Mouse (Mus musculus): ENCODE results near the gene Ndufb8. TPM values are rescaled to one million over a fixed set of nuclear protein-coding genes. Genes with fewer than 3 reads are reported as not detected.
A peak's percentile ranks its signal among the peaks of the same experiment; 100 is the strongest.

Ndufb8 gene
- polyA plus RNA-seq, 1 experiment from 2014 or later = 424 TPM

DNA sequence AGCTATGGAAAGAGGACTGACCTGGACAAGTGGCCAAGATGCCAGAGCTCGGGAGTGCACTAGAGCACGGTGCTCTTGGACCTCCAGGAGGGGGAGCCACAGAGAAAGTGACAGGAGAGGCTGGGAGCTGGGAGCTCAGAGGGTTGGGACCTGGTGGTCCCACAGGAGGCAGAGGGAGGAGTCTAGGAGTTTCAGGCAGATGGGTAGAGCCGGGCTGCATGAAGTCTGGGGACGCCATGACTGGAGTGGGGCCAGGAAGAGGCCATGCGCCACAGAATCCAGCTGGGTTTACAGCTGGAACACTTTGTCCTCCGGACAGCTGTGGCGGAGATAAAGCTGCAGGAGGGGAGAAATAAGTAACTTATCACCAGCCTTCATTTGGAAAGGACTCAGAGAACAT is 36.1 kb downstream of the Ndufb8 start:
- peak; percentile 77 for DNase-seq (ENCODE audit: low spot score)
- Histone ChIP-seq H3K27ac (ENCODE audit: low read depth, low read length) (no peak overlapping the region), H3K9ac (ENCODE audit: low read length) (no peak overlapping the region), H3K4me1 (replicated peaks; ENCODE audit: control insufficient read depth, insufficient read depth, low read length) (peaks cover 15% of the 10 kb centered on the region; the same call in 1 of the 2 replicates), H3K9me3 (ENCODE audit: control insufficient read depth, low read length) (no peaks in the 10 kb centered on the region), H3K27me3 (ENCODE audit: control insufficient read depth, insufficient read depth, low read length) (peaks cover 64% of the 10 kb centered on the region), H3K36me3 (ENCODE audit: control insufficient read depth, insufficient read depth, low read length) (no peaks in the 10 kb centered on the region), H3K4me3 (ENCODE audit: low read depth, low read length) (no peak overlapping the region), H3K4me2 (ENCODE audit: low read depth, low read length, severe bottlenecking) (no peak overlapping the region)
- no peak for ATAC-seq (replicated peaks; ENCODE audit: low FRiP score)
- 29% methylated on average over 7 of the region's 7 CpGs for WGBS

DNA sequence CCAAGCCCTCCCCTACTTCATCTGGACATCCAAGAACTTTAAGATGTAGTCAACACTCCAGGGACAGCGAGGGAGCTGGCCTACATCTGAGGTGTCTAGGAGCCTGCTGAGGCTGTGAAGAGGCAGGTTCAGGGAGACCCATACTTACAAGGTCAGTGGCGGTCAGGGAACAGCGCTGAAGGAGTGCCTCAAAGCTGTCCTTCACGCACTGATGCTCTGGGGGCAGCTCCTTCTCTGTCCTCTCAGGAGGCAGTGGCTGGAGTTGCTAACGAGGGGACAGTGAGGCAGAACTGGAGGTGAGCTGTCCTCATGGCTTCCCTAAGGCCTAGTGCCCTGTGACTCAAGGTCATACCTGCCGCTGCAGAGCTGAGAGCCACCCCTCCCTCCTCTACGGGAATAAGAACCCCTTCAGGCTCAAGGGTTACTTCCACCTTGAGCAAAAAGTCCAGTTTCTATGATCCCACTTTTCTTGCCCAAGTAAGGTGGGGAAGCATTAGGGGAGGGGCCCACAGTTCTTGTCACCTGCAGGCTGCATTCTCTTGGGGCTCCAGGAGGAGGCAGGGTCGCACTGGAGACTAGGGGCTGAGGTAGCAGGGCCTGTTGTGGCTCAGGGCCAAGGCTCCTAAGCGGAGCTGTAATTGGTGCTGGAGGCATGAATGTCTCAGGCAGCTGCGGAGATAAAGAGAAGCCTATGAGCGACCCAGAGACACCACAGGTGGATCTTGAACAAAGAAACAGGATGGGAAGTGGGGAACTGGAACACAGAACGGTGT is 37.1 kb downstream of the Ndufb8 start:
- H3K36me3 ChIP-seq (ENCODE audit: control insufficient read depth, insufficient read depth, low read length) = no peaks in the 10 kb centered on the region
- no peaks in the 10 kb centered on the region for H3K9me3 ChIP-seq (ENCODE audit: control insufficient read depth, low read length)
- no peak for ATAC-seq (replicated peaks; ENCODE audit: low FRiP score)
- no peak overlapping the region for H3K9ac ChIP-seq (ENCODE audit: low read length)
- WGBS = 47% methylated on average over 12 of the region's 12 CpGs
- DNase-seq (ENCODE audit: low spot score) = peak; percentile 74
- no peak overlapping the region for H3K4me3 ChIP-seq (ENCODE audit: low read depth, low read length)
- H3K4me2 ChIP-seq (ENCODE audit: low read depth, low read length, severe bottlenecking) = no peak overlapping the region
- peaks cover 24% of the 10 kb centered on the region for H3K4me1 ChIP-seq (replicated peaks; ENCODE audit: control insufficient read depth, insufficient read depth, low read length)
- H3K27ac ChIP-seq (ENCODE audit: low read depth, low read length) = peak overlapping the region; percentile 47; the same call in 1 of the 2 replicates
- peaks cover 70% of the 10 kb centered on the region for H3K27me3 ChIP-seq (ENCODE audit: control insufficient read depth, insufficient read depth, low read length)

DNA sequence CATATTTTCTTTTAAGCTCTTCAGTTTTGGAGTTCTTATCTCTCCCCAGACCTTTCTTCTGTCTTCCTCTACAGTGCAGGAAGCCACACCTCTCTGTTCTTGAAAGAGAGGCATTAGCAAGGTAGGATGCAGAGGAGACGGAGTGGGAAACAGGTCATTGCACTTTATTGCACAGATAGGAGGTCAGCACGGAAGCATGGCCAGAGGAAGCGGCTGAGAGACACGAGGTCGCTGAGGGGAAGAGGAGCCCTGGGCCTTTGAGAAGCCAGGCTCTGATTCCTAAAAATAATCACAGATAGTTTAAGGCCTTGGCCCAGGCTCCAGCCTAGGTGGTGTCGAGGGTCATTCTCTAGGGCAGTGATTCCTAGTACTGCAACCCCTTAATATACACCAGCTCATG is 39.5 kb downstream of the Ndufb8 start:
- Histone ChIP-seq H3K9ac (ENCODE audit: low read length) (no peak overlapping the region), H3K4me2 (ENCODE audit: low read depth, low read length, severe bottlenecking) (no peak overlapping the region), H3K27ac (ENCODE audit: low read depth, low read length) (peak overlapping the region; percentile 82), H3K4me1 (replicated peaks; ENCODE audit: control insufficient read depth, insufficient read depth, low read length) (peaks cover 29% of the 10 kb centered on the region), H3K4me3 (ENCODE audit: low read depth, low read length) (no peak overlapping the region), H3K27me3 (ENCODE audit: control insufficient read depth, insufficient read depth, low read length) (peaks cover 80% of the 10 kb centered on the region), H3K36me3 (ENCODE audit: control insufficient read depth, insufficient read depth, low read length) (no peaks in the 10 kb centered on the region), H3K9me3 (ENCODE audit: control insufficient read depth, low read length) (no peaks in the 10 kb centered on the region)
- WGBS = 18% methylated on average over 6 of the region's 6 CpGs
- DNase-seq (ENCODE audit: low spot score) (no peak), ATAC-seq (replicated peaks; ENCODE audit: low FRiP score) (no peak)

DNA sequence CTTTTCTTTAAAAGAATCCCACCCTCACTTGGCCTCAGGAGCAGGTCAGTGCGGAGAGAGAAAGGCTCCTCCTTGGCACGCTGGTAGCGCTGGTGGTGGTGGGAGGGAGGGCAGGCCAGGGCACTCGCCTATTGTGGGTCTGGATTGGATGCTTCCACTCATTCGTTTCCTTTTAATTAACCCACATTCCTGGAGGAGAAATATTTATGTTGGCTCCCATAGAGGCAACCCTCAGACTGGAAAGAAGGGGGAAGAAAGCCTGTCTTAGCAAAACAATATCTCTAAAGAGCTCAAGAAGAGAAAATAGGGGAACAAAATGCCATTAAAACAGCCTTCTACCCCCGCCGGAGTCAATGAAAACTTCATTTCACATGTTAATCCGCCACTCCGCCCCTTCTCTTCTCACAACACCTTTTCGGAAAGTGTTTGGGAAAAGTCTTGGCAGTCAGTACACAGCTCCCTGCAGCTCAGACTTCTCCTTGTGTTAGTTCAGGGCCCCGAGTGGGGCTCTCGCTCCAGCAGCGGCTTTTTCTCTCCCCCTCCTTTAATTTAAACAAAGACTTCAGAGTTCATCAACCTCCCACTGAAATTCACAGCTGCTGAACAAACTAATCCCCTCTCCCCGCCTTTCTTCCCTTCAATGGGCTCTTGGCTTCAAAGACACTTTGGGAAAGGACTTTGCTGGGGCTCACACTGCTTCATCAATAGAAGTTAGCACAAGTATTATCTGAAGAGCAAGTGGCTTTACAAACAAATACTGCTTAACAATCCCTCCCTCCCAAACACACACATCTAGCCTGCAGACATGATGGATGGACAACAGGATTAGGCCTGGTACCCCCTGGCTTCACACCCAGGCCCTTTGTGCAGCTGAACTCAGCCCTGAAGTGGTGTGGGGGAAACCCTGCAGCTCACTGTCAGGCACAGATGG is 40.5 kb downstream of the Ndufb8 start:
- no peaks in the 10 kb centered on the region for H3K9me3 ChIP-seq (ENCODE audit: control insufficient read depth, low read length)
- H3K9ac ChIP-seq (ENCODE audit: low read length) = peak overlapping the region; percentile 10; the same call in 1 of the 2 replicates
- peak; percentile 86 for DNase-seq (ENCODE audit: low spot score)
- H3K4me1 ChIP-seq (replicated peaks; ENCODE audit: control insufficient read depth, insufficient read depth, low read length) = peaks cover 32% of the 10 kb centered on the region
- peak overlapping the region; percentile 82 for H3K27ac ChIP-seq (ENCODE audit: low read depth, low read length)
- WGBS = 1% methylated on average over 14 of the region's 14 CpGs
- H3K27me3 ChIP-seq (ENCODE audit: control insufficient read depth, insufficient read depth, low read length) = peaks cover 83% of the 10 kb centered on the region
- peak; percentile 81 for ATAC-seq (replicated peaks; ENCODE audit: low FRiP score)
- H3K4me2 ChIP-seq (ENCODE audit: low read depth, low read length, severe bottlenecking) = peak overlapping the region; percentile 71; the same call in 1 of the 2 replicates
- H3K36me3 ChIP-seq (ENCODE audit: control insufficient read depth, insufficient read depth, low read length) = no peaks in the 10 kb centered on the region
- H3K4me3 ChIP-seq (ENCODE audit: low read depth, low read length) = no peak overlapping the region

DNA sequence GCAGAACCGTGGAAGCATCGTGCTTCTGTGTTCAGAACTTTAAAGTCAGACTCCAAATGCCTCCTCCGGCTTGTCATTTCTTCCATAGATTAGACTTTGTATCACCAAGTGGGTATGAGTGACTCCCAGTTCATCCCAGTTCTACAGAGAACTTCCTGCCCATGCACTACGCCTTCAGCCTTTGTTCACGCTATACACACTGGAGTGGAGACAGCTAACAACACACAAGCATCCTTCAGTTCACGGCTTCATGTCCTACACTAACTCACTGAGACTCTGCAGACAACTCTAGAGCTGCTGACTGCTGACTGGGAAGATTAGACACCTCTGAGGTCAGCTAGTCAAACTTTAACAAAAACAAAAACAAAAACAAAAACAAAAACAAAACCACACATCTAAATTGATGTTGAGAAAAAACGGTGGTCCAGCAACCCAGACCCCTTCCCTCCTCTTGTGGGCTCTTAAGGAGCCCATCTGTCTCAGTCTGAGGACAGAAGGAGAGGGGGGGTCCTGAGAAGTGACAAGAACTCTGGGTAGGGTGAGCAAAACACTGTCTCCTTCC is 41.2 kb downstream of the Ndufb8 start:
- Histone ChIP-seq H3K27ac (ENCODE audit: low read depth, low read length) (peak overlapping the region; percentile 78), H3K4me2 (ENCODE audit: low read depth, low read length, severe bottlenecking) (peak overlapping the region; percentile 71), H3K9me3 (ENCODE audit: control insufficient read depth, low read length) (no peaks in the 10 kb centered on the region), H3K9ac (ENCODE audit: low read length) (peak overlapping the region; percentile 10), H3K27me3 (ENCODE audit: control insufficient read depth, insufficient read depth, low read length) (peaks cover 83% of the 10 kb centered on the region), H3K4me1 (replicated peaks; ENCODE audit: control insufficient read depth, insufficient read depth, low read length) (peaks cover 29% of the 10 kb centered on the region), H3K36me3 (ENCODE audit: control insufficient read depth, insufficient read depth, low read length) (no peaks in the 10 kb centered on the region), H3K4me3 (ENCODE audit: low read depth, low read length) (no peak overlapping the region)
- ATAC-seq (replicated peaks; ENCODE audit: low FRiP score) (no peak), DNase-seq (ENCODE audit: low spot score) (no peak)
- WGBS = 5% methylated on average over 7 of the region's 7 CpGs

DNA sequence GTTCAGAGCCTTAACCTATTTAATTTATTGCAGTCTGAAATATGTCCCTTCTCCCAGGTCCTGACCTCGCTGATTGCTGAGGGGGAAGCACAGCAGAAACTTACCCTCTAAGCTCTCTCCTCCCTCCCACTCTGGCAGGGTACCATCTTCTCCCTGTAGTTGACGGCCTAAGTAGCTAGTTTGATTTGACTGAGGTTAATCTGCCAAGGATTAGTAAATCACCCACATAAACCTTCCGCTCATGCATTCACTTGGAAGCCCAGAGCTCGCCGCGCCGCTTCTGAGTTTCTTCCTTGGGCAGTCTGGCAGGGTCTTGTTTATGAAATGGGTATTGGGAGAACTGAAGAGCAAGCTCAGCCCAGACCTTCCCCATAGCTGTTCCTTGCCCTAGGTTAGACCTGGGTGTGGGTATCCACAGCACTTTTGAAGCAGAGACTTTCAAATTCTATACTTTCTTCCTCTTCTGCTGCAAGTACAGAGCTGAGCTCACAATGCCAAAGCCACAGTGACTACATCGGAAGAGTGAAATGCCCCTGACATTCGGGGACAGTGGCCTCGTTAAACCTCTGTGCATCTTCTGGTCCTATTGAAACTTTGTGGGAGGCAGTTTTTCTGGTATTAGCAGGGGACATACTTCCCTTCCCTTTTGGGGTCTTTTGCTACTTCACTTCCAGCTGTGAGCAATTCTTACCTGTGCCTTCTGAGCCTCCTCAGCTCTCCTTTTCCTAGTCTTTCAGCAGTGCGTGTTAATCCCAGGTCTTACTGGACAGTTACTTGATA is 42.0 kb downstream of the Ndufb8 start:
- no peak overlapping the region; the same call in 1 of the 2 replicates for H3K4me3 ChIP-seq (ENCODE audit: low read depth, low read length)
- peak; percentile 70 for DNase-seq (ENCODE audit: low spot score)
- 4% methylated on average over 11 of the region's 11 CpGs for WGBS
- peaks cover 27% of the 10 kb centered on the region for H3K4me1 ChIP-seq (replicated peaks; ENCODE audit: control insufficient read depth, insufficient read depth, low read length)
- H3K27me3 ChIP-seq (ENCODE audit: control insufficient read depth, insufficient read depth, low read length) = peaks cover 83% of the 10 kb centered on the region
- H3K9me3 ChIP-seq (ENCODE audit: control insufficient read depth, low read length) = no peaks in the 10 kb centered on the region
- H3K4me2 ChIP-seq (ENCODE audit: low read depth, low read length, severe bottlenecking) = peak overlapping the region; percentile 71; the same call in 1 of the 2 replicates
- no peak for ATAC-seq (replicated peaks; ENCODE audit: low FRiP score)
- H3K36me3 ChIP-seq (ENCODE audit: control insufficient read depth, insufficient read depth, low read length) = no peaks in the 10 kb centered on the region
- H3K9ac ChIP-seq (ENCODE audit: low read length) = peak overlapping the region; percentile 58
- peak overlapping the region; percentile 78 for H3K27ac ChIP-seq (ENCODE audit: low read depth, low read length)

- peak overlapping the region; percentile 68 for H3K27ac ChIP-seq (ENCODE audit: low read depth, low read length)
- 20% methylated on average over 5 of the region's 5 CpGs for WGBS
Observed at GRCm38 (mm10) chr19:44512601-44513000, 42.6 kb downstream of the Ndufb8 start.

More at GRCm38 (mm10) chr19:44512601-44513000, 42.6 kb downstream of the Ndufb8 start:
- Histone ChIP-seq H3K27me3 (ENCODE audit: control insufficient read depth, insufficient read depth, low read length) (peaks cover 81% of the 10 kb centered on the region), H3K4me2 (ENCODE audit: low read depth, low read length, severe bottlenecking) (peak overlapping the region; percentile 71; the same call in 1 of the 2 replicates), H3K9me3 (ENCODE audit: control insufficient read depth, low read length) (no peaks in the 10 kb centered on the region), H3K4me1 (replicated peaks; ENCODE audit: control insufficient read depth, insufficient read depth, low read length) (peaks cover 27% of the 10 kb centered on the region), H3K4me3 (ENCODE audit: low read depth, low read length) (peak overlapping the region; percentile 41; the same call in 1 of the 2 replicates), H3K36me3 (ENCODE audit: control insufficient read depth, insufficient read depth, low read length) (no peaks in the 10 kb centered on the region), H3K9ac (ENCODE audit: low read length) (peak overlapping the region; percentile 58)
- ATAC-seq (replicated peaks; ENCODE audit: low FRiP score) (no peak), DNase-seq (ENCODE audit: low spot score) (no peak)

Measured in forebrain, embryonic 11.5 days (tissue).